ENCODE assay signal across 14 mouse cellular contexts in genomic region chr6:114076061-114076460, GRCm38 (mm10). TPM values are rescaled to one million over a fixed set of nuclear protein-coding genes. Genes with fewer than 3 reads are reported as not detected.
"Had no signal": no experiment of that assay in that cellular context is flagged by ENCODE, and none has a peak within 500 bp of the region (broad histone marks: within the 10 kb centered on the region; RNA-seq: fewer than 3 reads in every experiment).

No protein-coding gene starts in this region.

- H3K4me1 ChIP-seq: limb, embryonic 10.5 days; liver, embryonic 15.5 days; midbrain, embryonic 15.5 days; neural tube, embryonic 13.5 days; stomach, embryonic 15.5 days had no signal

- H3K9ac ChIP-seq: liver, embryonic 15.5 days; midbrain, embryonic 15.5 days; neural tube, embryonic 13.5 days; stomach, embryonic 15.5 days had no signal

- H3K27me3 ChIP-seq: liver, embryonic 15.5 days; midbrain, embryonic 15.5 days; neural tube, embryonic 13.5 days; stomach, embryonic 15.5 days had no signal

- H3K4me3 ChIP-seq: layer of hippocampus, adult 2 months; limb, embryonic 10.5 days; liver, embryonic 15.5 days; midbrain, embryonic 10.5 days; midbrain, embryonic 15.5 days; neural tube, embryonic 13.5 days; stomach, embryonic 15.5 days had no signal

- H3K4me2 ChIP-seq: liver, embryonic 11.5 days; liver, embryonic 15.5 days; midbrain, embryonic 15.5 days; neural tube, embryonic 13.5 days; stomach, embryonic 15.5 days had no signal

- ATAC-seq: lung, postnatal 0 days had no signal

- H3K36me3 ChIP-seq: limb, embryonic 10.5 days; liver, embryonic 15.5 days; midbrain, embryonic 10.5 days; midbrain, embryonic 15.5 days; neural tube, embryonic 13.5 days; stomach, embryonic 15.5 days had no signal

- DNase-seq: lung, adult 2 months; lung, postnatal 4 days; thymus, postnatal 36 days had no signal

- H3K9me3 ChIP-seq: limb, embryonic 10.5 days; liver, embryonic 15.5 days; midbrain, embryonic 10.5 days; midbrain, embryonic 15.5 days; neural tube, embryonic 13.5 days; stomach, embryonic 15.5 days had no signal

- H3K27ac ChIP-seq: layer of hippocampus, adult 2 months; limb, embryonic 10.5 days; liver, embryonic 15.5 days; midbrain, embryonic 10.5 days; midbrain, embryonic 15.5 days; neural tube, embryonic 13.5 days; stomach, embryonic 15.5 days had no signal

RNA-seq across cellular contexts. Expression of gene Atp2b2, which starts 33.6 kb away (rescaled TPM):
- total RNA-seq: megakaryocyte, adult 5-6 weeks had no signal

RNA-seq across cellular contexts. Expression of gene Slc6a11, which starts 55.0 kb away (rescaled TPM):
- total RNA-seq: megakaryocyte, adult 5-6 weeks had no signal
- polyA plus RNA-seq: limb, embryonic 10.5 days; liver, embryonic 11.5 days; lung, adult 2 months; lung, postnatal 0 days; spleen, adult 2 months had no signal
